Mouse (Mus musculus) gastrocnemius, adult 2 months (tissue): Measurements from ENCODE around the gene Rbm15b. TPM values are rescaled to one million over a fixed set of nuclear protein-coding genes. Genes with fewer than 3 reads are reported as not detected.

ENCODE experiments used
- DNase-seq: peaks from one replicate; pipeline ENCODE4 v3.0.0; 2022
- H3K27ac ChIP-seq: fragments of 200-600 bp; 2 replicates; pipeline ENCODE4 v1.8.1; 2022; ENCODE audit warnings: mild to moderate bottlenecking
- H3K4me3 ChIP-seq: fragments of 200-600 bp; 2 replicates; pipeline ENCODE4 v1.8.1; 2022; ENCODE audit warnings: mild to moderate bottlenecking, moderate library complexity
- CTCF ChIP-seq: fragments of 200-600 bp; IDR thresholded peaks from 2 replicates; pipeline ENCODE4 v1.8.1; 2022; ENCODE audit warnings: antibody characterized with exemption, mild to moderate bottlenecking, moderate library complexity
- intact Hi-C: fragments of 180-260 bp; cut with DNase I; formaldehyde crosslinking; loops from one replicate; pipeline ENCODE4 v1.15.1; 2025
- long read RNA-seq, 2 experiments: library from polyadenylated mRNA; stranded (forward); transcript quantifications; one replicate each; pipeline ENCODE4 v2.0.0; 2021
- total RNA-seq, 2 experiments: library from RNA; stranded (reverse); gene quantifications; 2 replicates each; pipeline ENCODE4 v1.2.3; 2021

Rbm15b gene
- 1 to 10 TPM; 5.9 to 7.5 TPM for total RNA-seq
- long read RNA-seq, experiment 1, full-length matches to known transcripts = 11 of 11 reads
- long read RNA-seq, experiment 1, partial matches to known transcripts = 0 of 11 reads
- long read RNA-seq, experiment 1, other reads (novel, unspliced or antisense) = 0 of 11 reads
- long read RNA-seq, experiment 2, full-length matches to known transcripts = 7 of 7 reads
- long read RNA-seq, experiment 2, partial matches to known transcripts = 0 of 7 reads
- long read RNA-seq, experiment 2, other reads (novel, unspliced or antisense) = 0 of 7 reads

DNA sequence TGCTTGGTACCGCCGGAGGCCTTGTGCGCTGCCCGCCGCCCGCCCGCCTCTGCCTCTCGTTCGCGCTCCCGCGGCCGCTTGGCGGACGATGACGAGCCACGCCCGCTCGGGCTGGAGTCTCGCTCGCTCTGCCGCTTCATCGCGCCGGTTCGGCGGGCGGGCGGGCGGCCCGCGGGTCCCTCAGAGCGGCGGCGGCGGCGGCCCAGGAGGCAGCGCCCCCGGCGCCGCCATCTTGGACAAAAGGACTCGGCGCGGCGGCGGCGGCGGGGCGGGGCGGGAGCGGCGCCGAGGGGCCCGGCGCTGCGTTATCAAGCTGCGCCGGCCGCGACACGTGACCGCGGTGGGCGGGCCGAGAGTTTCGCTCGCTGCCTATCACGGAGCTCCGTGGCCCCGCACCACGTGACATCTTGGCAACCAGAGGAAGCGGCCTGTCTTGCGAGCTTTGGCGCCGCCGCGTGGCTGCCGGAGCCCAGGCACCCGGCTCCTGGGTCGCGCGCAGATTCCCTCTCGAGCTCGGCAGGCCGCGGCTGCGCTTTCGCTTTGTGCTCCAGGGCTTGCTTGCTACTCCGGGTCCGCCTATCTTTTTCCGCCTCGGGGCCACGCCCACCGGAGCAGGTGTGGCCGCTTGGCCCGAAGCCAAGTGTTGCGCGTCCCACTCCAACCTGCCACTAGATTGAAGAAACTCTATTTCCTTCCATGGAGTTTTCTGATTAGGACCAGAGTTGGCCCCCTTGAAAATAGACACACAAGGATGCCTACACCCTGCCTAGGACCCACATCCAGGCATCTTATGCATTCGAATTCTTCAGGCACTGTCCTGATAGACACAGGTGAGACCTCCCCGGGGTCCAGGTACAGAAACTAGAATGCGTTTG, at the start of gene Rbm15b:
Gene Rbm15b (minus strand): TSS at position 601 of the 875 bp plus-strand sequence.
- intact Hi-C loops = loop anchor here (2.0 to 5.0 kb wide), 2 partner anchors 65 to 200 kb away; partner anchors contain the start of gene Dcaf1
- peak within 1 kb of the TSS; percentile 87 for H3K27ac ChIP-seq
- H3K4me3 ChIP-seq = peak within 1 kb of the TSS; percentile 91
- TF ChIP-seq CTCF = peak; percentile 82
- DNase-seq = peak; percentile 99

DNA sequence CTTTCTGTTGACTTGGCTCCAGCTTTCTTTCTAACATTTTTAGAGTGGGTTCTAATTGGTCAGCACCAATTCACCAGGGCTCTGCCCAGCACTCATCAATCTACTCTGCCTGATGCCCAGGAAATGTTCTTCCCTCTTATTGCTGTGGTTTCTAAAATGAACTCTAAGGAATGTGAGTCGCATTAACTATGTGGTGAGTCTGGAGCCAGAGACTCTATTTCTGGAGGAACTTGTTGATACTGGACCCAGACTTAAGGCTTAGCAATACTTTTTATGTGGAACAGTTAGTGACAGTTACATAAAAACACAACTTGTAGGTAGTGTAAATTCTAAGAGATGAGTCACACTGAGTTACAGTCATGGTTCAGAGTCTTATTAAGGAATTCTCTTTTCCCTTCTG, 47.8 kb upstream of the Rbm15b start:
- no peak overlapping the region for H3K27ac ChIP-seq
- TF ChIP-seq CTCF = no peak
- DNase-seq = no peak
- H3K4me3 ChIP-seq = no peak overlapping the region
- intact Hi-C loops = no loop called here

DNA sequence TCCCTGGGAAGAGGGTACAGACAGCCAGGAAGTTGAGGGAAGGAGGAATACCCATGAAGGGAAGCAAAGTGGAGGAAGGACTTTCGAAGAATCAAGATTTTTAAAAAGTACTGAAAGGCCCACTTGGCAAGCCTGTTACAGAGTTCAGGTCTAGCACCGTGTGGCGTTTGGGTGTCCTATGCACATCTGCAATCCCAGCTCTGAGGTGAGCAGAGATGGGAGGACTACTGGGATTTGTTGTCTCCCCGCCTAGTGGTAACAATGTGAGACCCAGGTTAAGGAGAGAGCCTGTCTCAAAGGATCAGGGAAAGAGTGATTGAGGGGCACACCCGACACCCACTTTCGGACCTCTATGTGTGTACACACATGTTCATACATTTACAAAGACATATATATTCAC, 27.6 kb upstream of the Rbm15b start:
- intact Hi-C loops = no loop called here
- no peak overlapping the region for H3K27ac ChIP-seq
- no peak overlapping the region for H3K4me3 ChIP-seq
- DNase-seq = no peak
- TF ChIP-seq CTCF = no peak

DNA sequence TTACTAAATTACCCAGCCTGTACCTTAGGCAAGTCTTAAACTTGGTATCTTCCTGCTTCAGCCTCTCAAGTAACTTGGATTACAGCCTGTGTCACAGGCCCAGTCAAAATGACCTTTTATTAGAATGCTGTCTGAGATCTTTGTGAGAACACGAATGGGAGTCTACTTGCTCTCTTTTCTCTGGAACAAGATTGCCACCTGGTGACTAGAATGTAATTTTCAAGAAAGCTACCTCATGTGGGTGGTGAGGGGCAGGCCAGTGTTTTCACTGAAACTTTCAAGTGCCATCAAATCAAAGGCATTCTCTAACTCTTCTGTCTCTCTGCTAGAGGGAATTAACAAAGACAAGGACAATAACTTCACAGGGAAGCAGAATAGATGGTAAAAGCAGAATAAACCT, 26.5 kb upstream of the Rbm15b start:
- Histone ChIP-seq H3K27ac (no peak overlapping the region), H3K4me3 (no peak overlapping the region)
- peak; percentile 26; the same call in 1 of the 2 replicates for TF ChIP-seq CTCF
- intact Hi-C loops = no loop called here
- no peak for DNase-seq

DNA sequence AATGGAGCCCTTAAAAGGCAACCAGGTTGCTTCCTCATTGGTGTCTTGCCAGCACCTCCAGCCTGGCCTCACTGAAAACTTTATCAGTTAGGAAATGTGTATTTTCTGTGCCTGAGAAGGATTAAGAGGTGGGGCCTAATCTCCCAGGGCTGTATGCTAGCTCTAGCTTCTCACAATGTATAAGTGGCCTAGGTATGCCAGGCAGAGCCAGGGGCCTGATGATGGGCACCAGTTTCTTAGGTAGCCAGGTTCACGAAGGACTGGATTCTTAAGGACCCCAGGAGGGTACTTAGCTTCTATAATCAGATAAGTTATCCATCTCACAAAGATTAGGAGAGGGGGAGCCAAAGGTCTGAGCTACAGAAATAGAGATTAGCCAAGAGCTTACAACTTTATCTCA, 24.4 kb upstream of the Rbm15b start:
- no peak for TF ChIP-seq CTCF
- no peak for DNase-seq
- intact Hi-C loops = no loop called here
- Histone ChIP-seq H3K4me3 (no peak overlapping the region), H3K27ac (no peak overlapping the region)

DNA sequence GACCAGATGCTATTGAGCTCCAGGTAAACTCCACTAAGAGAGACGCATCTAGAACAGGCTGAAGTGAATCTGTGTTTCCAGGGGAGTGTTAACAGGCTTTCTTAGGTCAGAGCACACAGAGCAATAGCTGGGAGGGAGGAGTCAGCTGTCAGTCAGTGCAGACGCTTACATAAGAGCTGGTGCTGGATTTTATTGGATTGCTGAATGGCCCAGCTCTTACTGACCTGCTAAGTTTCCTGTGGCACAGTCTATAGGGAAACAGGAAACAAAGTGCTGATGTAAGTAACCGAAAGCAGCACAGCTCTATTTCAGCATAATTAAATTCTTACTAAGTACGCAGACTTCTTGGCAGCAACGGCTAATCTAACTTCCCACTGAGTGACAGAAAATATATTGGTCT, 21.5 kb upstream of the Rbm15b start:
- no peak overlapping the region for H3K4me3 ChIP-seq
- no peak for TF ChIP-seq CTCF
- no peak overlapping the region for H3K27ac ChIP-seq
- no peak for DNase-seq
- intact Hi-C loops = loop anchor here (10.0 kb wide), 1 partner anchor 256 kb away; no protein-coding TSS in a partner anchor

DNA sequence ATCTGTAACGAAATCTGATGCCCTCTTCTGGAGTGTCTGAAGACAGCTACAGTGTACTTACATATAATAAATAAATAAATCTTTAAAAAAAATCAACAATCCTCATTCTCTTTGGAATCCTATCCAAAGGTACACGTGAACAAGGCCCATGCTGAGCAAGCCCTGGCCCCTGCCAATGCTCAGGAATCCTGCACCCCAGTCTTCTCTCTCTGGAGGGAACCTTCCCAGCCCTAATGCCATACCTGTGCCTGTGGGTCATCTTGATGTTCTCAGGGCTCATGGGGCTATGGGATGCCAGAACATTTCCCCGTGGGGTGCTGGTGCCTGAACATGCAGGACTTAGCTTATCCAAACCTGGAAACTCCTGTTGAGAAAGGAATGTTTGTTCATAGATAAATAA, 20.9 kb upstream of the Rbm15b start:
- Histone ChIP-seq H3K4me3 (no peak overlapping the region), H3K27ac (no peak overlapping the region)
- no peak for TF ChIP-seq CTCF
- no peak for DNase-seq
- intact Hi-C loops = loop anchor here (10.0 kb wide), 1 partner anchor 257 kb away; no protein-coding TSS in a partner anchor

DNA sequence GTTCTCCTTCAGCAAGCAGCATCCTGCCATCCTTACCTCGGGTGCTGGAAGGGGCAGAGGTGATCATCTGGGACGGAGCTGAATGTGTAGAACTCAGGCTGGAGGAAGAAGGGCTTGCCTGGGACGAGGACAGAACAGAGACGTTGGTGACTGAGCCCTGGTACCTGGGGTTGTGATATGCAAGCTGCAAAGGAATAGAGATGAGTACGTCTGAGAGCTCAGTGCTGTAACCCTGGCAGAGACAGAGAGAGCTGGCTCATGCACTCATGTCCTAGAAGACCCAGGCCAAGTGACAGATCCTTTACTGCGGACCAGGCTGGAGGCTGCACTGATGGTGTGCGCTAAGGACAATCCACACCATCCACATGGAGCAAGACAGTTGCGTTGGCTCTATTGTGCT, 19.4 kb upstream of the Rbm15b start:
- Histone ChIP-seq H3K4me3 (no peak overlapping the region), H3K27ac (no peak overlapping the region)
- DNase-seq = no peak
- no peak for TF ChIP-seq CTCF
- intact Hi-C loops = loop anchor here (10.0 kb wide), 1 partner anchor 258 kb away; no protein-coding TSS in a partner anchor

DNA sequence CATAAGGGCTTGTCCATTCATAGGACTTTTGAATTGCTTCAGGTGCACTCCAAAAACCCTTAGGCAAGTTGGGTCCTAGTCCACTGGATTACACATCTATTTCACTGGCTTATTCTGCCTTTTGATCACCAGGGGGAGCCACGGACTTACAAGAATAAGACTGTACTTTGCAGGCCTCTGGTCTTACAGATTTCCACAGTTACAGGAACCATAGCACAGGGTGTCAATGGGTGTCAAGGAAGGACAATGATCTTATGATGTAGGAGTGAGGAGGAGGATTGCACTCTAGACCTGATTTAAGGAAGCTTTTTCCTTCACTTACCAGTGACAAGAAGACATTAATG, 16.5 kb upstream of the Rbm15b start:
- no peak for DNase-seq

DNA sequence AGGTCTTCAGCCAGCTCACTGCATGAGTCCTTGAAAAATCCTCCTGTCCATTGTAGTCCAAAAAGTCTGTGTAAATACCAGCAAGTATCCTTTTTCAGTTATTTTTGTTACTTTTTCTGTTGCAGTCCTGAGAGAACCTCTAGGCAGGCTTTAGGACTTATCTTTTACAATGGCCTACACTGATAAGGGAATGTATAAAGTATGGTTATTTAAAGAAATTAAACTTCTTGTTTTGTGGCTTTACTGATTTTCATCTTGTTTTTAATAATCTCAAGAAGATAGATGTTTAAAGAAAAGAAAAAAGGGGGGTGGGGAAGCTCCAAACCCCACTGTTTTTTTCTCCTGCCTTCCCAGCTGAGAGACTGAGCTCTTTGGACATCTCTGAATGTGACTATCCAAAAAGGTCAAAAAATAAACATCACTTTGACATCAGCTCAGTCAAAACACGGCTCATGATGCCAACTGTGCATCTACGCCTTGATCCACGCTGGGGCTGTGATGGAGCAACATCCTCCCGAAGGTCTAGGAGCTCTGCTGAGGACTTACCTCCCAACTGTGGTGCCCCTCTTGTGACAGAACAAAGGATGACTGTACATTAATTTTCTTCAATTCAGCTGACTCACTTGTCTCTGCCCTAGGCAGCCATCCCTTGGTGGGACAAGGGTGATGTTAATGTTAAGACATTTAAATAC, 16.0 kb upstream of the Rbm15b start:
- TF ChIP-seq CTCF = no peak
- Histone ChIP-seq H3K4me3 (no peak overlapping the region), H3K27ac (no peak overlapping the region)
- no peak for DNase-seq
- intact Hi-C loops = loop anchor here (2.0 to 10.0 kb wide), 2 partner anchors 262 to 388 kb away; no protein-coding TSS in a partner anchor

More for the DNA sequence above, 16.5 kb upstream of the Rbm15b start:
- no peak overlapping the region for H3K27ac ChIP-seq
- no peak overlapping the region for H3K4me3 ChIP-seq
- peak; percentile 63 for TF ChIP-seq CTCF
- intact Hi-C loops = loop anchor here (2.0 to 10.0 kb wide), 2 partner anchors 261 to 387 kb away; no protein-coding TSS in a partner anchor

DNA sequence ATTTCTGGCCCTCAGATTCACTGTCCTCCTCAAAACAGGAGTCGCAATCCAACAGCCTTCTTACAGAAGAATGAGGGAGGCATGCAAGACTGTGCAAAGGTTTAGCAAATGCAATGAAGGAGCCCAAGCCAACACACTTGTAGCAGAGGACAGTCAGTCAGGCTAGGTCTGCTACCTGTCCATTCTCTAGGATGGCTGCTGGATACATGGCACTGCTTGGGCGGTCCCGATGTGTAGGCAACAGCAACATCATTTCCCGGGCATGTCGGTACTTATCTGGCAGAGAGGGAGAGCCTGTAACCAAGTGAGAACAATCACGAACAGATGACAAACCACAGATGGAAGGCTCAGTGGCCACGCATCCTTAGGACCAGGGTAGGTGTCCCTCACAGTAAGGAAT, 14.4 kb upstream of the Rbm15b start:
- intact Hi-C loops = loop anchor here (10.0 kb wide), 1 partner anchor 263 kb away; no protein-coding TSS in a partner anchor
- no peak for TF ChIP-seq CTCF
- DNase-seq = no peak

DNA sequence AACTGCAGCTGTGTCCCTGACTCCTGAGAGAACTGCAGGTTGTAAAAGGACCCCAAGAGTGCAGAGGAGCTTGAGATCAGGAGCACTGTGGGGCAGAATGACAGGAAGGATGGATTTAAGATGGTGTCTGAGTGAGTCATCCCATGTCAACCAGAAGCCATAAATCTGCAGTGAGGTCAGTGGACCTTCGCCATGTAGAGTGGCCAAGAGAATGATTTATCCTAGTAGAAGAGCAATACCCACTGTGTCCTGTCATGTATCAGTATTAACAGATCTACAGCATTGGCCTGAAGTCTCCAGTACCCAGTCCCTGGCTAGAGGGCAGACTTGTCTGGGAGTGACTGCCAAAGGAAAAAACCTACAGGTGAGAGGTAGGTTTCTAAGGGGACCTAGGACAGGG, 11.7 kb upstream of the Rbm15b start:
- no peak for DNase-seq
- H3K27ac ChIP-seq = no peak overlapping the region
- no peak overlapping the region for H3K4me3 ChIP-seq
- intact Hi-C loops = no loop called here
- no peak for TF ChIP-seq CTCF

More for the DNA sequence above, 14.4 kb upstream of the Rbm15b start:
- H3K4me3 ChIP-seq = no peak overlapping the region
- H3K27ac ChIP-seq = no peak overlapping the region
